Mouse (Mus musculus): ENCODE data around the gene Gipc2. TPM values are rescaled to one million over a fixed set of nuclear protein-coding genes. Genes with fewer than 3 reads are reported as not detected.

Gene Gipc2
- polyA plus RNA-seq, 1 experiment from 2014 or later = 4.2 TPM

GRCm38 (mm10) chr3:152168007-152168406 is 2.0 kb upstream of the Gipc2 start:
- Histone ChIP-seq H3K27me3 (ENCODE audit: control insufficient read depth, insufficient read depth, low read length) (peaks cover 8% of the 10 kb centered on the region), H3K4me2 (ENCODE audit: low read depth, low read length) (no peak overlapping the region), H3K27ac (replicated peaks; ENCODE audit: low read depth, low read length) (no peak overlapping the region), H3K9me3 (replicated peaks; ENCODE audit: control insufficient read depth, low read length) (no peaks in the 10 kb centered on the region), H3K9ac (replicated peaks; ENCODE audit: low read length) (no peak overlapping the region), H3K36me3 (replicated peaks; ENCODE audit: control insufficient read depth, insufficient read depth, low read depth, low read length) (no peaks in the 10 kb centered on the region), H3K4me1 (ENCODE audit: control insufficient read depth, insufficient read depth, low read length) (0 out of 2 replicates have a peak, but pooled peaks cover 2% of the 10 kb centered on the region), H3K4me3 (ENCODE audit: low read depth, low read length) (no peak overlapping the region)
- DNase-seq (ENCODE audit: low spot score) (no peak), ATAC-seq (replicated peaks; ENCODE audit: insufficient number of reproducible peaks, low FRiP score, low TSS enrichment, low read depth) (no peak)
- WGBS = 90% methylated on average over 10 of the region's 10 CpGs

DNA sequence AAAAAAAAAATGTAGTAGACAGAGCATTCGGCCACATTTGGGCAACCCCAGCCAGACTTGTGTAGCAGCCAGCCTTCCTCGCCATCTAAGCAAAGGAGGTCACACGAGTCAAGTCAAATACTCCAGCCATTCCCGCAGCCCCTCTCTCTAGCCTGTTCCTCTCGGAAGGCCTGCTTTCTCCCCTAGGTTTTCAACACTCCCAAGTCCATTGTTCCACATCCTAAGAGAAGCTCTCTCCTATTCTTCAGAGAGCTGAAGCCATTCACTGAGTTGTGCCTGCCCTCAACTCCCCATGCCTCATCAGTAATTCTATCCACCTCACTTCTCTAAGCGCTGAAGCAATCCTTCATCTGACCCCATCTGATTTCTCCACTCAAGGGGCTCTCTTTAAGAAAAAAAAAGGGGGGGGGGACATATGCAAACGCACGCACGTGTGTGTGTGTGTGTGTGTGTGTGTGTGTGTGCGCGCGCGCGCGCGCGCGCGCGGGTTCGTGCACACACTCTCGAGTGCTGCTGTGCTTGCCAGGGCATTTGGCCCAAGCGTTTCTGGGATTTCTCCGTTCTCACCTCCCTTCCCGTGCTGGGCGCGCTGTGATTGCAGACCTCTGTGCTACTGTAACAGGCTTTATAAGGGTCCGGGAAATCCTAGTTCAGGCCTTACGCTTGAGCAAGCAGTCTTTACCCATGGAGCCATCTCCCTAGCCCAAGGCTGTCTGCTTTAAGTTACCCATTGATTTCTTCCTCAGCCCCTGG is 845 bp upstream of the Gipc2 start:
- H3K27ac ChIP-seq (replicated peaks; ENCODE audit: low read depth, low read length) = no peak overlapping the region
- DNase-seq (ENCODE audit: low spot score) (peak; percentile 57), ATAC-seq (replicated peaks; ENCODE audit: insufficient number of reproducible peaks, low FRiP score, low TSS enrichment, low read depth) (no peak)
- peak overlapping the region; percentile 32; the same call in 1 of the 2 replicates for H3K9ac ChIP-seq (replicated peaks; ENCODE audit: low read length)
- WGBS = 9% methylated on average over 29 of the region's 29 CpGs
- no peaks in the 10 kb centered on the region for H3K36me3 ChIP-seq (replicated peaks; ENCODE audit: control insufficient read depth, insufficient read depth, low read depth, low read length)
- H3K4me3 ChIP-seq (ENCODE audit: low read depth, low read length) = peak overlapping the region; percentile 21; the same call in 1 of the 2 replicates
- H3K4me1 ChIP-seq (ENCODE audit: control insufficient read depth, insufficient read depth, low read length) = 0 out of 2 replicates have a peak, but pooled peaks cover 2% of the 10 kb centered on the region
- H3K4me2 ChIP-seq (ENCODE audit: low read depth, low read length) = peak overlapping the region; percentile 47
- H3K27me3 ChIP-seq (ENCODE audit: control insufficient read depth, insufficient read depth, low read length) = peaks cover 8% of the 10 kb centered on the region
- no peaks in the 10 kb centered on the region for H3K9me3 ChIP-seq (replicated peaks; ENCODE audit: control insufficient read depth, low read length)

DNA sequence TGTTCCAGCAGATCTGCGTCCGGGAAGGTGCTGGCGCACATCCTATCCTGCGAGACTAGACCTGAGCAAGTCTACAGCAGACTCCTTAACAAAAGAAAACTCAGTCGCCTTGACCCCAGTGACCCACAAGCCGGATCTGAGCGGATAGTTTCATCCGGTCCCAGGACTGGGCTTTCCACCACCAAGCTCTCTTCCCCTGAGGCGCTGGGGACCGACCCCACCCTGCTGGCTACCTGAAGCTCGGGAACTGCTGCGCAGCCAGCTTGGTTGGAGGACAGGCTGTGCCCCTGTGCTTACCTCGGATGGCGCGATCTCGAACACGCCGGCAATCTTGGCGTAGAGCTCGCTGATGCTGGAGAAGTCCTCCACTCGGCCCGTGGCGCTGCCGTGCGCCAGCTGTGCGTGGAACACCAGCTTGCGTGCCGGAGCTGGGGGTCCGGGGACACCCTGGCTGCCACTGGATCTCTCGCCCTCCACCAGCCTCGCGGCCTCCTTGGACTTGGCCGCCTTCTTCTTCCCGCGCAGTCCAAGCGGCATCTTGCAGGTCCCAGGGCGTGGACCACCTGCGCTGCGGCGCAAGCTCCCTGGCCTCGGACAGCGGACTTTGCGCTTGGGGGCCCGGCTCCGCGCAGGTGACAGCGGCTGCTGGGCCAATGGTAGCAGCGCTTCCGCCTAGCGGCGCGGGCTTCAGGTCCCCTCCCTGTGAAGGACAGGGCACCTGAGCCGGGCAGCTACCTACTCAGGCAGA is 505 bp downstream of the Gipc2 start:
- H3K36me3 ChIP-seq (replicated peaks; ENCODE audit: control insufficient read depth, insufficient read depth, low read depth, low read length) = no peaks in the 10 kb centered on the region
- H3K9ac ChIP-seq (replicated peaks; ENCODE audit: low read length) = peak overlapping the region; percentile 52
- H3K9me3 ChIP-seq (replicated peaks; ENCODE audit: control insufficient read depth, low read length) = no peaks in the 10 kb centered on the region
- peak overlapping the region; percentile 39 for H3K4me3 ChIP-seq (ENCODE audit: low read depth, low read length)
- H3K27ac ChIP-seq (replicated peaks; ENCODE audit: low read depth, low read length) = no peak overlapping the region
- ATAC-seq (replicated peaks; ENCODE audit: insufficient number of reproducible peaks, low FRiP score, low TSS enrichment, low read depth) = peak; percentile 56; the same call in 1 of the 2 replicates
- 2% methylated on average over 46 of the region's 53 CpGs for WGBS
- H3K4me2 ChIP-seq (ENCODE audit: low read depth, low read length) = peak overlapping the region; percentile 91
- H3K27me3 ChIP-seq (ENCODE audit: control insufficient read depth, insufficient read depth, low read length) = peaks cover 8% of the 10 kb centered on the region
- 0 out of 2 replicates have a peak, but pooled peaks cover 2% of the 10 kb centered on the region for H3K4me1 ChIP-seq (ENCODE audit: control insufficient read depth, insufficient read depth, low read length)
- peak; percentile 54 for DNase-seq (ENCODE audit: low spot score)

GRCm38 (mm10) chr3:152165014-152165350 is 1.0 kb downstream of the Gipc2 start:
- 23% methylated on average over 9 of the region's 9 CpGs for WGBS

DNA sequence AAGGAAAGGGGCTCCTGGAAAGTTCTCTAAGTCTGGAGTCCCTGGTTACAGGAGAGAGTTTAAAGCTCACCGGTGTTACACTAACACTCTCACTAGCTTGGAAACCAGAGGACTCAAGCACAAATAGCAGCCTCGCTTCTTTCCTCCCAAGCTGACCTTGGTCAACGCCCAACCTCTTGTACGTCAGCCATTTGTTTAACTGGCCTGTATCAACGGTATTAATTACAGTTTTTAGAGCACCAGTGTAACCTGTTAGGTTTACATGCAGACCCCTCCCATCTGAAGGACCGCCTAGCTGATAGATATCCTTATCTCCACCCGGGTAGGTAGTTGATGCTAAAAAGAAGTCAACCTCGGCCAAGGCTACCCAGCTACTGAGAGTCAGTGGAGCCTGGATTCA is 2.7 kb downstream of the Gipc2 start:
- Histone ChIP-seq H3K9ac (replicated peaks; ENCODE audit: low read length) (no peak overlapping the region), H3K4me1 (ENCODE audit: control insufficient read depth, insufficient read depth, low read length) (0 out of 2 replicates have a peak, but pooled peaks cover 2% of the 10 kb centered on the region), H3K36me3 (replicated peaks; ENCODE audit: control insufficient read depth, insufficient read depth, low read depth, low read length) (no peaks in the 10 kb centered on the region), H3K4me3 (ENCODE audit: low read depth, low read length) (no peak overlapping the region), H3K27ac (replicated peaks; ENCODE audit: low read depth, low read length) (no peak overlapping the region), H3K4me2 (ENCODE audit: low read depth, low read length) (no peak overlapping the region), H3K27me3 (ENCODE audit: control insufficient read depth, insufficient read depth, low read length) (peaks cover 8% of the 10 kb centered on the region), H3K9me3 (replicated peaks; ENCODE audit: control insufficient read depth, low read length) (no peaks in the 10 kb centered on the region)
- WGBS = 85% methylated on average over 8 of the region's 8 CpGs
- DNase-seq (ENCODE audit: low spot score) (no peak), ATAC-seq (replicated peaks; ENCODE audit: insufficient number of reproducible peaks, low FRiP score, low TSS enrichment, low read depth) (no peak)

More at GRCm38 (mm10) chr3:152165014-152165350, 1.0 kb downstream of the Gipc2 start:
- 0 out of 2 replicates have a peak, but pooled peaks cover 2% of the 10 kb centered on the region for H3K4me1 ChIP-seq (ENCODE audit: control insufficient read depth, insufficient read depth, low read length)
- H3K4me3 ChIP-seq (ENCODE audit: low read depth, low read length) = peak overlapping the region; percentile 39
- ATAC-seq (replicated peaks; ENCODE audit: insufficient number of reproducible peaks, low FRiP score, low TSS enrichment, low read depth) (no peak), DNase-seq (ENCODE audit: low spot score) (no peak)
- H3K36me3 ChIP-seq (replicated peaks; ENCODE audit: control insufficient read depth, insufficient read depth, low read depth, low read length) = no peaks in the 10 kb centered on the region
- H3K4me2 ChIP-seq (ENCODE audit: low read depth, low read length) = peak overlapping the region; percentile 91
- H3K27me3 ChIP-seq (ENCODE audit: control insufficient read depth, insufficient read depth, low read length) = peaks cover 8% of the 10 kb centered on the region
- H3K27ac ChIP-seq (replicated peaks; ENCODE audit: low read depth, low read length) = no peak overlapping the region
- no peak overlapping the region for H3K9ac ChIP-seq (replicated peaks; ENCODE audit: low read length)
- H3K9me3 ChIP-seq (replicated peaks; ENCODE audit: control insufficient read depth, low read length) = no peaks in the 10 kb centered on the region

DNA sequence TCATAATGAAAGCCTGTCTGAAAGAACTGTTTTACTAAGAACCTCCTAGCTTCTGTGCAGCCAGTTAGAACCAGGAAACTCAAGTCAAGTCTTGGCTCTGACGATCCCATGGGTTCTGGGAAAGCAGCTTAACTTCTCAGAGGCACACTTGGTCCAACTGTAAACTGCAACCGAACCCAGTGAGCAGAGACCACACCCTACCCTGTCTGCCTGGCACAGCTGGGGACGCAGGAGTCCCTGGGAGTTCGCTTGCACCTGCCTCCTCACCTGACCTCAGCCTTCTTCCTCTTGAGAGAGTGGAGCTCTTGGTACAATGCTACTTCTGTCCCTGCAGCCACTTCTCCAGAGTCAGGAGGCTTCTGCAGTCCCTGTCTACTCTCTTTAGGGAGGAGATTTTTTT is 5.4 kb downstream of the Gipc2 start:
- Histone ChIP-seq H3K36me3 (replicated peaks; ENCODE audit: control insufficient read depth, insufficient read depth, low read depth, low read length) (no peaks in the 10 kb centered on the region), H3K27ac (replicated peaks; ENCODE audit: low read depth, low read length) (no peak overlapping the region), H3K9me3 (replicated peaks; ENCODE audit: control insufficient read depth, low read length) (no peaks in the 10 kb centered on the region), H3K9ac (replicated peaks; ENCODE audit: low read length) (no peak overlapping the region), H3K4me3 (ENCODE audit: low read depth, low read length) (no peak overlapping the region), H3K27me3 (ENCODE audit: control insufficient read depth, insufficient read depth, low read length) (peaks cover 3% of the 10 kb centered on the region; the same call in 1 of the 2 replicates), H3K4me2 (ENCODE audit: low read depth, low read length) (no peak overlapping the region), H3K4me1 (ENCODE audit: control insufficient read depth, insufficient read depth, low read length) (no peaks in the 10 kb centered on the region)
- ATAC-seq (replicated peaks; ENCODE audit: insufficient number of reproducible peaks, low FRiP score, low TSS enrichment, low read depth) (no peak), DNase-seq (ENCODE audit: low spot score) (no peak)
- WGBS = 59% methylated on average over 4 of the region's 4 CpGs

DNA sequence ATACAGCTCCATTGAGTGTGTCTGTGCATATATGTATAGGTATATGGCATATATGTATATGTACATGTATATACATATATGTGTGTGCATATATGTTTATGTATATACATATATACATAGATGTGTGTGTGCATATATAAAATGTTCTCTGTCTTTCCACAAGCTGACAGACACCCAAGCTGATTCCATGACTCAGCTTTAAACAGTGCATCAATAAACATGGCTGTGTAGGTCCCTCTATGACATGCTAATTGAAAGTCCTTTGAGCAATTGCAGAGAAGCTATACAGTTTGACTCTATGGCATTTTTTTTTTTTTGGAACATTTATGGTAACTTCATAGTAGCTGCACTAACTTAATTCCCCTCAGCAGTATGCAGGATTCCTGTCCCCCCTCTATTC is 6.7 kb downstream of the Gipc2 start:
- Histone ChIP-seq H3K4me2 (ENCODE audit: low read depth, low read length) (no peak overlapping the region), H3K9me3 (replicated peaks; ENCODE audit: control insufficient read depth, low read length) (no peaks in the 10 kb centered on the region), H3K4me1 (ENCODE audit: control insufficient read depth, insufficient read depth, low read length) (no peaks in the 10 kb centered on the region), H3K9ac (replicated peaks; ENCODE audit: low read length) (no peak overlapping the region), H3K27ac (replicated peaks; ENCODE audit: low read depth, low read length) (no peak overlapping the region), H3K27me3 (ENCODE audit: control insufficient read depth, insufficient read depth, low read length) (no peaks in the 10 kb centered on the region), H3K4me3 (ENCODE audit: low read depth, low read length) (no peak overlapping the region), H3K36me3 (replicated peaks; ENCODE audit: control insufficient read depth, insufficient read depth, low read depth, low read length) (no peaks in the 10 kb centered on the region)
- DNase-seq (ENCODE audit: low spot score) = no peak
- ATAC-seq (replicated peaks; ENCODE audit: insufficient number of reproducible peaks, low FRiP score, low TSS enrichment, low read depth) = no peak

Data from embryonic facial prominence, embryonic 11.5 days (tissue).